Mouse (Mus musculus) stomach, embryonic 14.5 days (tissue): Measurements from ENCODE around the gene 3425401B19Rik. TPM values are rescaled to one million over a fixed set of nuclear protein-coding genes. Genes with fewer than 3 reads are reported as not detected.

Experiments used
- ATAC-seq: fragments of 200-750 bp; cut with Nextera tagmentation; 2 replicates; pipeline ENCODE4 v1.8.0; 2017; ENCODE audit warnings: low read depth, moderate TSS enrichment; ENCODE audit not compliant: insufficient number of reproducible peaks, insufficient read depth, low FRiP score
- H3K27ac ChIP-seq: fragments of 300-500 bp; sonication (generic); 2 replicates; pipeline ENCODE4 v1.5.1; 2014; ENCODE audit warnings: mild to moderate bottlenecking, low read length, moderate library complexity, mixed read lengths
- H3K27me3 ChIP-seq: fragments of 300-500 bp; sonication (generic); 2 replicates; pipeline ENCODE4 v1.6.1; 2014; ENCODE audit warnings: low read length, control low read depth, mixed read lengths; ENCODE audit not compliant: control insufficient read depth, insufficient read depth
- H3K36me3 ChIP-seq: fragments of 300-500 bp; sonication (generic); 2 replicates; pipeline ENCODE4 v1.6.1; 2014; ENCODE audit warnings: mild to moderate bottlenecking, control low read depth, low read length, moderate library complexity, mixed read lengths; ENCODE audit not compliant: control insufficient read depth, insufficient read depth
- H3K4me1 ChIP-seq: fragments of 300-500 bp; sonication (generic); 2 replicates; pipeline ENCODE4 v1.6.1; 2014; ENCODE audit warnings: low read length, control low read depth, mixed read lengths; ENCODE audit not compliant: control insufficient read depth, insufficient read depth
- H3K4me2 ChIP-seq: fragments of 300-500 bp; sonication (generic); replicated peaks from 2 replicates; pipeline ENCODE4 v1.6.1; 2014; ENCODE audit warnings: low read depth, low read length, control low read depth
- H3K4me3 ChIP-seq: fragments of 300-500 bp; sonication (generic); 2 replicates; pipeline ENCODE4 v1.5.1; 2014; ENCODE audit warnings: low read depth, low read length, control low read depth
- H3K9ac ChIP-seq: fragments of 300-500 bp; sonication (generic); replicated peaks from 2 replicates; pipeline ENCODE4 v1.6.1; 2014; ENCODE audit warnings: low read depth, mild to moderate bottlenecking, control low read depth, low read length, moderate library complexity, mixed read lengths
- H3K9me3 ChIP-seq: fragments of 300-500 bp; sonication (generic); 2 replicates; pipeline ENCODE4 v1.6.1; 2016; ENCODE audit warnings: low read depth, low read length, control low read depth; ENCODE audit not compliant: control insufficient read depth
- WGBS: fragments of 180-500 bp; shearing (Covaris S2); extraction: QIAGEN DNeasy Blood & Tissue Kit; methylation state at CpG from one replicate; pipeline ENCODE4 v1.1.7; 2014; 5-methylcytosine and 5-hydroxymethylcytosine counted together
- polyA plus RNA-seq: library from polyadenylated mRNA; unstranded; fragments of >200 nt; fragmentation: Nextera tagmentation; extraction: Ambion mirVana; gene quantifications from 2 replicates; pipeline ENCODE4 v1.2.1, GENCODE M21; 2014

The 3425401B19Rik gene
- polyA plus RNA-seq, 1 experiment from 2014 or later = 0.06 TPM

- Histone ChIP-seq H3K36me3 (no peaks in the 10 kb centered on the region), H3K27me3 (no peaks in the 10 kb centered on the region), H3K4me2 (no peak overlapping the region), H3K9ac (no peak overlapping the region), H3K4me1 (0 out of 2 replicates have a peak, but pooled peaks cover 7% of the 10 kb centered on the region), H3K4me3 (no peak overlapping the region), H3K27ac (no peak overlapping the region), H3K9me3 (no peaks in the 10 kb centered on the region)
- no peak for ATAC-seq
- WGBS = 43% methylated on average over 19 of the region's 19 CpGs
These were observed 1.7 kb downstream of the 3425401B19Rik start for GRCm38 (mm10) chr14:32683251-32683838.

GRCm38 (mm10) chr14:32682536-32682935 is 2.6 kb downstream of the 3425401B19Rik start:
- Histone ChIP-seq H3K4me1 (0 out of 2 replicates have a peak, but pooled peaks cover 7% of the 10 kb centered on the region), H3K9ac (no peak overlapping the region), H3K27me3 (no peaks in the 10 kb centered on the region), H3K36me3 (no peaks in the 10 kb centered on the region), H3K27ac (no peak overlapping the region), H3K9me3 (no peaks in the 10 kb centered on the region), H3K4me2 (no peak overlapping the region), H3K4me3 (no peak overlapping the region)
- ATAC-seq = no peak
- 94% methylated on average over 12 of the region's 12 CpGs for WGBS

GRCm38 (mm10) chr14:32681603-32682002 is 3.5 kb downstream of the 3425401B19Rik start:
- no peak overlapping the region for H3K4me2 ChIP-seq
- no peaks in the 10 kb centered on the region for H3K27me3 ChIP-seq
- 0 out of 2 replicates have a peak, but pooled peaks cover 7% of the 10 kb centered on the region for H3K4me1 ChIP-seq
- WGBS = 82% methylated on average over 3 of the region's 3 CpGs
- no peak overlapping the region for H3K4me3 ChIP-seq
- H3K9me3 ChIP-seq = no peaks in the 10 kb centered on the region
- no peak overlapping the region for H3K27ac ChIP-seq
- no peak for ATAC-seq
- H3K36me3 ChIP-seq = no peaks in the 10 kb centered on the region
- no peak overlapping the region for H3K9ac ChIP-seq

GRCm38 (mm10) chr14:32678565-32678964 is 6.5 kb downstream of the 3425401B19Rik start:
- 59% methylated on average over 3 of the region's 3 CpGs for WGBS
- Histone ChIP-seq H3K9ac (no peak overlapping the region), H3K9me3 (no peaks in the 10 kb centered on the region), H3K27ac (no peak overlapping the region), H3K4me3 (no peak overlapping the region), H3K36me3 (no peaks in the 10 kb centered on the region), H3K4me2 (no peak overlapping the region), H3K4me1 (no peaks in the 10 kb centered on the region), H3K27me3 (no peaks in the 10 kb centered on the region)
- no peak for ATAC-seq

GRCm38 (mm10) chr14:32673178-32673577 is 11.9 kb downstream of the 3425401B19Rik start:
- no peaks in the 10 kb centered on the region for H3K36me3 ChIP-seq
- H3K4me1 ChIP-seq = no peaks in the 10 kb centered on the region
- no peaks in the 10 kb centered on the region for H3K27me3 ChIP-seq
- H3K4me2 ChIP-seq = no peak overlapping the region
- no peak overlapping the region for H3K9ac ChIP-seq
- WGBS = 50% methylated on average over 3 of the region's 3 CpGs
- H3K9me3 ChIP-seq = no peaks in the 10 kb centered on the region
- no peak for ATAC-seq
- no peak overlapping the region for H3K27ac ChIP-seq
- no peak overlapping the region for H3K4me3 ChIP-seq

- no peaks in the 10 kb centered on the region for H3K9me3 ChIP-seq
- H3K4me2 ChIP-seq = no peak overlapping the region
- H3K36me3 ChIP-seq = no peaks in the 10 kb centered on the region
- no peak overlapping the region for H3K4me3 ChIP-seq
- H3K27ac ChIP-seq = no peak overlapping the region
- ATAC-seq = no peak
- no peaks in the 10 kb centered on the region for H3K27me3 ChIP-seq
- H3K9ac ChIP-seq = no peak overlapping the region
- 90% methylated on average over 6 of the region's 6 CpGs for WGBS
- no peaks in the 10 kb centered on the region for H3K4me1 ChIP-seq
These were observed 22.0 kb downstream of the 3425401B19Rik start for GRCm38 (mm10) chr14:32663099-32663498.

- H3K4me2 ChIP-seq = no peak overlapping the region
- no peak overlapping the region for H3K9ac ChIP-seq
- H3K27me3 ChIP-seq = no peaks in the 10 kb centered on the region
- WGBS = 80% methylated on average over 9 of the region's 9 CpGs
- H3K36me3 ChIP-seq = no peaks in the 10 kb centered on the region
- no peak overlapping the region for H3K27ac ChIP-seq
- no peak overlapping the region for H3K4me3 ChIP-seq
- no peak for ATAC-seq
- H3K4me1 ChIP-seq = no peaks in the 10 kb centered on the region
- no peaks in the 10 kb centered on the region for H3K9me3 ChIP-seq
These were observed 25.3 kb downstream of the 3425401B19Rik start for GRCm38 (mm10) chr14:32659781-32660180.

- Histone ChIP-seq H3K27me3 (no peaks in the 10 kb centered on the region), H3K4me3 (no peak overlapping the region), H3K4me2 (no peak overlapping the region), H3K27ac (no peak overlapping the region), H3K36me3 (no peaks in the 10 kb centered on the region), H3K9ac (no peak overlapping the region), H3K4me1 (no peaks in the 10 kb centered on the region), H3K9me3 (no peaks in the 10 kb centered on the region)
- 86% methylated on average over 2 of the region's 2 CpGs for WGBS
- no peak for ATAC-seq
These were observed 46.6 kb downstream of the 3425401B19Rik start for GRCm38 (mm10) chr14:32638485-32638884.
